ENCODE assay signal across 24 mouse cellular contexts in the genomic region with DNA sequence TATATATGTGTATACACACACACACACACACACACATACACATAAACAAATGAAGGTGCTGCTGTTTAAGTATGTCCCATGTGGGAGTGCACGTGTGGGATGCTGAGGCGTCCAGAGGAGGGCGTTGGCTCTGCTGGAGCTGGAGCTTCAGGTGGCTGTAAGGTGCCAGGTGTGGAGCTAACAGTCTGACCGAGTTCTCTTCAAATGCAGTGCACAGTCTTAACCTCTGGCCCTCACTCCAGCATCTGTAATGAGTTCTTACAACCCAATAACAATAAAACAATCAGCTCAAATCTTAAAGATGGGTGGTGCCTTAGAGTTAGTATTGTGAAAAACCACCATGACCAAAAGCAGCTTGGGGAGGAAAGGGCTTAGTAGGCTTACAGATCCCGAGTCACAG.
"Had no signal": no experiment of that assay in that cellular context is flagged by ENCODE, and none has a peak within 500 bp of the region (broad histone marks: within the 10 kb centered on the region; RNA-seq: fewer than 3 reads in every experiment).

No protein-coding gene starts in this region.

- DNase-seq: gastrocnemius, postnatal 14 days; gastrocnemius, postnatal 36 days; heart, adult 2 months; heart, postnatal 10 days; heart, postnatal 4 days; kidney, adult 11 months; kidney, adult 2 months; kidney, adult 9 months; kidney, postnatal 14 days; kidney, postnatal 36 days; liver; liver, embryonic 13.5 days had no signal

- H3K4me1 ChIP-seq: hindbrain, embryonic 10.5 days; kidney, embryonic 15.5 days; liver, embryonic 13.5 days had no signal

- ATAC-seq: inflammation-experienced regulatory T-cells, adult 6 months had no signal

- H3K4me2 ChIP-seq: heart, embryonic 12.5 days; hindbrain, embryonic 12.5 days; hindbrain, embryonic 14.5 days; kidney, embryonic 15.5 days; limb, embryonic 12.5 days; liver, embryonic 11.5 days; liver, embryonic 13.5 days had no signal

- H3K36me3 ChIP-seq: heart, embryonic 12.5 days; hindbrain, embryonic 10.5 days; hindbrain, embryonic 12.5 days; kidney, embryonic 15.5 days; limb, embryonic 10.5 days; limb, embryonic 12.5 days; liver, embryonic 13.5 days had no signal

- H3K27me3 ChIP-seq: heart, embryonic 12.5 days; hindbrain, embryonic 12.5 days; kidney, embryonic 15.5 days; limb, embryonic 12.5 days; liver, embryonic 13.5 days had no signal

- H3K27ac ChIP-seq: heart, adult 2 months; hindbrain, embryonic 10.5 days; hindbrain, embryonic 12.5 days; hindbrain, embryonic 14.5 days; kidney, embryonic 15.5 days; kidney, postnatal 0 days; layer of hippocampus, adult 2 months; left cerebral cortex, adult 2 months; limb, embryonic 10.5 days; limb, embryonic 12.5 days; liver, embryonic 13.5 days had no signal

- H3K4me3 ChIP-seq: heart, adult 2 months; heart, embryonic 12.5 days; hindbrain, embryonic 10.5 days; hindbrain, embryonic 12.5 days; kidney, embryonic 15.5 days; layer of hippocampus, adult 2 months; left cerebral cortex, adult 2 months; limb, embryonic 10.5 days; limb, embryonic 12.5 days; liver, embryonic 13.5 days had no signal

- H3K9me3 ChIP-seq: hindbrain, embryonic 10.5 days; hindbrain, embryonic 12.5 days; kidney, embryonic 15.5 days; limb, embryonic 10.5 days; limb, embryonic 12.5 days; liver, embryonic 13.5 days had no signal

- H3K9ac ChIP-seq: heart, embryonic 12.5 days; hindbrain, embryonic 12.5 days; hindbrain, embryonic 14.5 days; kidney, embryonic 15.5 days; limb, embryonic 12.5 days; liver, embryonic 13.5 days had no signal
